Mouse (Mus musculus) cerebellum, adult 9-11 months (tissue): Measurements from ENCODE around the gene Sowaha.

Experiments used
- DNase-seq: peaks from one replicate; pipeline ENCODE4 v3.0.0; 2022

Gene Sowaha

GRCm38 (mm10) chr11:53469968-53470695 is 9.9 kb downstream of the Sowaha start, which contains the start of gene Gm9837:
Gm9837 (minus strand) TSS chr11:53470479.
- peak; percentile 93 for DNase-seq

GRCm38 (mm10) chr11:53469294-53469967 is 10.6 kb downstream of the Sowaha start:
- no peak for DNase-seq

GRCm38 (mm10) chr11:53466231-53466971 is 13.7 kb downstream of the Sowaha start:
- DNase-seq: peak; percentile 90

DNA sequence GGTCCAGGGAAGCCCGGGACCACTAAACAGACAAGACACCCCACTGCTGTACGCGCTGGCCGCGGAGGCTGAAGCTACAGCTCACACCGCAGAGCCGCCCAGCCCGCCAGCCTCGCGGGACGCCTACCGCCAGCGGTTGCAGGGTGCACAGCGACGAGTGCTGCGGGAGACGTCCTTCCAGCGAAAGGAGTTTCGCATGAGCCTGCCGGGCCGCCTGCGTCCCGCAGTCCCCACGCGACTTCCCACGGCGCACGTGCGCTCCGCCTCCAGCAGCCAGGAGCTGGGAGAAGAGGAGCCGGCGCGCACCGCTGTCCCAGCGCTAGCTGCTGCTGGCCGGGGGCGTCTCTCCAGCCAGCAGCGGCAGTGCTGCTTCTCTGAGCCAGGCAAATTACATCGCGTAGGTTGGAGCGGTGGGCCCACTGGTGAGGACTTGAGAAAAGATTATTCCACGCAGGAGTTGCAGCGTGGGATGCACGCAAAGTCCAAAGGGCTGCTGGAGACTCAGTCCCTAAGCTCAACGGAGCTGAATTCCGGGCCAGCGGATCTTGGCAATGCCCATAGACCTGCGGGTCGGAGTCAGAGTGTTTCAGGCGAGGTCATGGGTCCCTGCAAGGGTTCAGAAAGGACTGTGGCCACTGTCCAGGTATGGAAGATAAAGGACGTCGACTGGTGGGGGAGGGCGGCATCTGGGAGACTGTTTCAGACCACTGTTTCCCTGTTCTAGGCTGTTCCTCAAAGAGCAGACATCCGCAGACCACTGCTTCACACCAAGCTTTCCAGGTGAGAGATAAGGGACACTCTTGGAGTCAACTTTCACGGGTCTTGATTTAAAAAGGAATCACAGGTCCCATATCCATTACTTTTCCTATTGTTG is 16.3 kb downstream of the Sowaha start:
- no peak for DNase-seq

DNA sequence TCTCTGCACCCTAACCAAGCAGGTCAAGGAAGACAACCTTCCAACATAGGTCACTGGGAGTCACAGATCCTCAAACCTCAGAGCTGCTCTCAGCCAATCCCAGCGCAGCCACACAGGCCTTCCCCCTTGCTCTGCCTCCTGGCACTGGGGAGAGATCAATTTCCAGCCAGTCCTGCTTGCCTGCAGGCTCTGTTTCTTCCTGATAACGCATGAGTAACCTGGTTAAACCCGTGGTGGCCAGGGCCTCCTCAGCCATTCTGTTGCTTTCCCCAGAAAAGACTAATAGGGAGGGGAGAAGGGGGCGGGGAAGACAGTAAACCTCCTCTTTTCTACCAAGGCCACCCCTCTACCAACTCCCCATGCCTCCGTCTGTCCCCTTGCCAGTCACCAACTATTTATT is 18.3 kb downstream of the Sowaha start:
- no peak for DNase-seq

DNA sequence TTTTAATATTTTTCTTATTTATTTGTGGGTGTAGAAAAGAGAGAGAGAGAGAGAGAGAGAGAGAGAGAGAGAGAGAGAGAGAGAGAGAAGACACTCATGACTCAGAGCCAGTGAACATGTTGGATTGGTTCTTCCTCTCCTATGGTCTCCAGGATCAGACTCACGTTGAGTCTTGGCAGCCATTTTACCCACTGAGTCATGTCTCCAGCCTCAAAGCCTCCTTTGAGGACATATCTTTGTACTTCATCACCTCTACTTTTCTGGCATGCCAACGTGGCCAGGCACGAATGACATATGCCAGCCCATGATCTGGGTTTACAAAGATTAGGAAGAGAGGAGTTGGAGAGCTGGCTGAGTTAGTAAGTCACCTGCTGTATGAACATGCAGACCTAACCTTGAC is 19.9 kb downstream of the Sowaha start:
- DNase-seq: no peak

- no peak for DNase-seq
These were observed 21.1 kb downstream of the Sowaha start for GRCm38 (mm10) chr11:53458996-53459395.

DNA sequence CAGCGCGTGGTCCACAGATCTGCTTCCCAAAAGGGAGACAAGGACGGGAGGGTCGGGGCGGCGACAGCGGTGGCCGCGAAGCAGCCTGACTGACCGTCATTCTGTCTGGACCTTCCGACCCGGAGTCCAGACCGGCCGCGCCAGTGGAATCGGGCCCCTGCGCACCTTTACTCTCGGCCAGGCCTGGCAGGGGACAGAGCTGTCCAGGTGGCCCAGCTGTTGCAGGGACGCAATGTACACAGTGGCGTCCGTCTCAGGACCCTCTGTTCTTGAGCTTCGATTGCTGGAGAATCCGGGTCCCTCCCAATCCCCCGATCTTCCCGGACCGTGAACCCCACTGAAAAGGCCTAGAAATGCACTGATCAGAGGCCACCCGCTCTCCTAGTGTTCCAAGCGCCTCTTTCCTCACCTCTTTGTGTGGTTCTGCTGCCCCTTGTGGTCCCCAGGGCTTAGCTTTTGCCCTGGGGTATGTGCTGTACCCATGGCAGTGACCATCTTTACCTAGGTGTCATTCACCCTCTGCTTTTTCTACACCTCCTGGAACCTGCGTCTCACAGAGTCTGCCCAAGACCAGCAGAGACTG is 22.6 kb downstream of the Sowaha start:
- no peak for DNase-seq

- no peak for DNase-seq
These were observed 23.4 kb downstream of the Sowaha start, which contains the start of the genes Gm10447 and Shroom1 for GRCm38 (mm10) chr11:53456474-53457371. Gm10447 (minus strand) TSS chr11:53457110. Shroom1 (plus strand) TSS chr11:53457205.

DNA sequence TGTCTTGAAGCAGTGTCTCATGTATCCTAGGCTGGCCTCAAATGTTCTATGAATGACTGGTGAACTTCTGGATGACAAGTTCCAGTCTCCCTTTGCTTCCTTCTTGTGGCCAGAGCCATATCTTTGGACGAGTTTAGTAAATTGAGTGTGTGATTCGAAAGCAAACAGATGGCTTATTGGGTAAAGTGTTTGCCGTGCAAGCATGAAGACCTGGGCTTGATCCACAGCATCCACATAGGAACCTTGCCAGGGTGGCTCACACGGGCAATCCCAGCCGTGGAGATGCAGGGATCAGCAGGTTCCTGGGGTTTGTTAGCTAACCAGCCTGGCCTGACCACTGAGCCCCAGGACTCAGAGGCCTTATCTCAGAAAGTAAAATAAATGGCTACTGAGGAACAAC is 27.0 kb downstream of the Sowaha start:
- no peak for DNase-seq

DNA sequence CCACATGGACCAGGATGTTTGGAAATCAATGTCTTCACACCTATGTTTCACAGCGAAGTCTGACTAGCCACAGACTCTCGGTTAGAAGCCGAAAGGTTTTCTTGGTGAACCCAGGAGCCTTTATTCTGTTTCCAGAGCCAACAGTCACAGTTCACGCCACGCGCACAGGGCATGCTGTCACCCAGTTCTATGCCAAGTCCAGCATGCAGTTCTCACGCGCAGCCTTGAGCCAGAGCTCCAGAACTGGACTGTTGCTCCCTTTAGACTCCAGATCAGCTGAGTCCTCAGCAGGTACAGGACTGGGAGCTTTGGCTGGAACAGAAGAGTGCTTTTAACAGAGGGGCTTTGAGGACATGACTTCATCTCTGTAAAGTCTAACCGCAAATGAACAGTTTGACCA is 27.7 kb downstream of the Sowaha start:
- DNase-seq: peak; percentile 67

DNA sequence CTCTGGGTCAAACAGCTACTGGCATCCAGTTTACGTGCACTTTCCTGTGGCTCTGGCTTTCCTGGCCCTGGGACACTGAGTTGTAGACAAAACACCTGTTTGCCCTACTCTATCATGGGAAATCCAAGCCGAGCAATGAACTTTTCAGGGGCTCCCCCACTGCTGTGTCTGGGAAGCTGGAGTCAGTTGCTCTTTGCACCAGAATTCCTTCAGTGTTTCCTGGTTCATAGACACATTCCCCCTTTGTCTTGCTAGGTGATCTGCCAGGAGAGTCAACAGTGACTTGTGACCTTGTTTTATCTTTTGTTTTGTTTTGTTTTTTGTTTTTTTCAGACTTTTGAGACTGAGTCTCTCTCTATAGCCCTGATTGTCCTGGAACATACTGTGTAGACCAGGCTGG is 28.7 kb downstream of the Sowaha start:
- DNase-seq: no peak

DNA sequence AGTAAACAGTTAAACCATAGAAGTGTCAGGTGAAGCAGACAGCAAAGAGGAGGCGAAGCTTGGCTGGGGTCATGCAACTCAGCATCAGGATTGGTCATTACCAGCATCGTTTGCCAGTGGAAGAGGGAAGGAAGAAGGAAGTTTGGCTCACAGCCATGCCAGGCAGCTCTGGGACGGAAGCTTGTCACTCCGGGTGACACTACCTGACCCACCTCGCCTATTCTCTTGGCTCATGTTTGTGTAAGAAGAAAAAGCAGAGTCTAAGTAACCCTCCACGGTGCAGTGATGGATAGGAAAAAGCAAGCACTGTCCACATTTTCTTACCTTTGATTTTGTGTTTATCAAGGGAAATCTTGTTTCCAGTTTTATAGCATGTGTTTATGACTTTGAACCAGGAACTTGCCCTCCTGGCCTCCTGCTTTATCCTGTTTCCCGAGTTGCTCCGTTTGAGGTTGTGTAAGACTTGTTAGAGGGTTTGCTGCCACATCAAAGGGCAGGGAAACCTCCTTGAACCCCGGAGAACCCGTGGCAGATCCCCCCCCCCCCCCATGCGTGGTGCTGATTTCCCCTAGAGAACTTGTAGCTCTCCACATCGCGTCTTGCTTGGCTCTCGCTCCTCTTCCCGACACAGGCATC is 29.9 kb downstream of the Sowaha start:
- DNase-seq: no peak

DNA sequence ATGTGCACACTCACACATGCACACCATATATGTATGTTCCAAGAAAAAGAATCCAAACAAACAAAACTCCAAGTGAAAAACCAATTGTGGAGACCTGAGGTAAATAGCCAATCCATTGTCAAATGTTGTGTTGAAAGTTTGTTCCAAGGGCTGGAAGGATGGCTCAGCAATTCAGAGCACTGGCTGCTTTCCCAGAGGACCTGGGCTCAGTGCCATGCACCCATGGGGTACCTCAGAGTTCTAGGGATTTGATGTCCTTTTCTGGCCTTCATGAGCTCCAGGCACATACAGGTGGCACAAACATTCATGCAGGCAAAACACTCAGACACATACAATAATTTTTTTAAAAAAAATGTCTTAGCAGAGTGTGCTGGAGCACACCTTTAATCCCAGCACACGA is 31.5 kb downstream of the Sowaha start:
- peak; percentile 91 for DNase-seq

DNA sequence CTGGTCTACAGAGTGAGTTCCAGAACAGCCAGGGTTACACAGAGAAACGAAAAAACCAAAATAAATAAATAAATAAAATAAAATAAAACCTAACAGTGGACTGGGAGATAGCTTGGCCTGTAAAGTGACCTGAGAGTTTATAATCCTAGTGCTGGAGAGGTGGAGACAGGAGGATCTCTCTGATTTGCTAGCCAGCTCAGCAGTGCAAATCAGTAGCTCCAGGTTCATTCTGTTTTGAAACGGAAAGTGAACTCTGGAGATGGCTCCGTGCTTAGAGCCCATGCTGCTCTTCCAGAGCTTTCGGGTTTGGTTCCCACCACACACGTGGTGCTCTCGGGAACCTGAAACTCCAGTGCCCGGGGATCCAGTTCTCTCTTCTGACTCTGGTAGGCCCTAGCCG is 32.1 kb downstream of the Sowaha start:
- DNase-seq: no peak

- no peak for DNase-seq
These were observed 33.9 kb downstream of the Sowaha start for GRCm38 (mm10) chr11:53446183-53446582.

GRCm38 (mm10) chr11:53445562-53445961 is 34.5 kb downstream of the Sowaha start:
- DNase-seq: no peak

GRCm38 (mm10) chr11:53443861-53444260 is 36.2 kb downstream of the Sowaha start:
- no peak for DNase-seq

GRCm38 (mm10) chr11:53441921-53442320 is 38.2 kb downstream of the Sowaha start:
- DNase-seq: no peak

DNA sequence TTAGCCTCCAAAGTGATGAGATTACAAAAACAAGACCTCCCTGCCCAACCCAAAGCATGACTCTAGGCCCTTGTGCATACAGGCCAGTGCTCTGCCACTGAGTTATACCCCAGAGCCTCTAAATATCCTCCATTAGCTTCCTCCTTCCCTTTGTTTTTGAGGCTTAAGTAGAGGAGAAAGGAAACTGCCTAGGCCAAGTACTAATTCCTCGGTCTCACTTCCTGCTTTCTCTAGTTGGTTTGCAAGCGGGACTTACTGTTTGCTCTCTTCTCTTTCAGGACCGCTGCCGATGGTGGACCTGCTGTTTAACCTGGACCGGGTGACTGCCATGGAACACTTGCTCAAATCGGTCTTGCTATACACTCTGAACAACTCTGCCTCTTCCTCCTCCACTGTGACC is 43.7 kb downstream of the Sowaha start:
- DNase-seq: no peak

GRCm38 (mm10) chr11:53435504-53435903 is 44.6 kb downstream of the Sowaha start:
- DNase-seq: no peak
